Mouse (Mus musculus) erythroblast, embryonic 14.5 days (primary cell): ENCODE results near the gene Tmem135. TPM values are rescaled to one million over a fixed set of nuclear protein-coding genes. Genes with fewer than 3 reads are reported as not detected.
A peak's percentile ranks its signal among the peaks of the same experiment; 100 is the strongest.

Experiments
- H3K27me3 ChIP-seq: 2 replicates; pipeline ENCODE4 v1.6.1; 2012; ENCODE audit warnings: inconsistent platforms; ENCODE audit not compliant: control insufficient read depth
- H3K36me3 ChIP-seq: 2 replicates; pipeline ENCODE4 v1.6.1; 2012; ENCODE audit warnings: mild to moderate bottlenecking, inconsistent platforms; ENCODE audit not compliant: control insufficient read depth
- H3K4me1 ChIP-seq: 2 replicates; pipeline ENCODE4 v1.6.1; 2012; ENCODE audit warnings: inconsistent platforms; ENCODE audit not compliant: control insufficient read depth
- H3K4me3 ChIP-seq: replicated peaks from 2 replicates; pipeline ENCODE3; 2012; ENCODE audit warnings: moderate library complexity, mild to moderate bottlenecking, inconsistent platforms
- H3K9me3 ChIP-seq: 2 replicates; pipeline ENCODE4 v1.6.1; 2012; ENCODE audit warnings: low read length, inconsistent platforms, mixed read lengths; ENCODE audit not compliant: control insufficient read depth
- GATA1 ChIP-seq: IDR thresholded peaks from 2 replicates; pipeline ENCODE4 v1.6.1; 2012; ENCODE audit warnings: low read length, inconsistent platforms, mixed read lengths
- TAL1 ChIP-seq: IDR thresholded peaks from 3 replicates; pipeline ENCODE4 v1.6.1; 2012; ENCODE audit warnings: low read length, inconsistent platforms, mixed read lengths
- polyA plus RNA-seq: library from polyadenylated mRNA; stranded (reverse); fragments of >175 nt; gene quantifications from 2 replicates; pipeline ENCODE4 v1.2.3, GENCODE M21; 2012

Gene Tmem135
- 0.33 and 0.68 TPM in 2 replicates for polyA plus RNA-seq

GRCm38 (mm10) chr7:89404081-89404733 lies at the start of gene Tmem135, which contains the start of gene Fzd4:
Gene Tmem135, minus strand, starts transcription at chr7:89404222.
Gene Fzd4, plus strand, starts transcription at chr7:89404355.
- no peaks in the 10 kb centered on the region; the same call in 1 of the 2 replicates for H3K36me3 ChIP-seq
- H3K4me1 ChIP-seq, result peaks cover 20% of the 10 kb centered on the region
- TF ChIP-seq TAL1, result no peak
- TF ChIP-seq GATA1, result no peak
- peak within 1 kb of the TSS; percentile 62 for H3K4me3 ChIP-seq
- H3K9me3 ChIP-seq, result peaks cover 2% of the 10 kb centered on the region; the same call in 1 of the 2 replicates
- H3K27me3 ChIP-seq, result peaks cover 62% of the 10 kb centered on the region

DNA sequence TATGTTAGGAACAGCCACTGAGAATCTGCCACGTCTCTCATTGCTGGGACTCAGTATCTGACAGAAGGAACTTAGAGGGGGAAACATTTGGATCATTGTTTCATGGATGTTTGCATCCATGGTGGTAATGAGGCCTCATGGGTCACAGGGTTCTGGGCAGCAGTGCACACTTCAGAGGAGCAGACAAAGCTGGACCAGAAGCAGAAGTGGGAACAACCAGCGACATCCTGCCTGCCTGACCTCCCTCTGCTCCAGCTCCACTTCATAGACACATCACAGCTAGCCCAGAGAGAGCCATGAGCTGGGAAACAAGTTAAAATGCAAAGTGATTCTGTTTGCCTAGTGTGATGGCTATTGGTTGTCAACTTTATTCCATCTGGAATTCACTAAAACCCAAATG lies 46.3 kb upstream of the Tmem135 start:
- H3K9me3 ChIP-seq, result no peaks in the 10 kb centered on the region
- no peak overlapping the region for H3K4me3 ChIP-seq
- no peaks in the 10 kb centered on the region for H3K4me1 ChIP-seq

DNA sequence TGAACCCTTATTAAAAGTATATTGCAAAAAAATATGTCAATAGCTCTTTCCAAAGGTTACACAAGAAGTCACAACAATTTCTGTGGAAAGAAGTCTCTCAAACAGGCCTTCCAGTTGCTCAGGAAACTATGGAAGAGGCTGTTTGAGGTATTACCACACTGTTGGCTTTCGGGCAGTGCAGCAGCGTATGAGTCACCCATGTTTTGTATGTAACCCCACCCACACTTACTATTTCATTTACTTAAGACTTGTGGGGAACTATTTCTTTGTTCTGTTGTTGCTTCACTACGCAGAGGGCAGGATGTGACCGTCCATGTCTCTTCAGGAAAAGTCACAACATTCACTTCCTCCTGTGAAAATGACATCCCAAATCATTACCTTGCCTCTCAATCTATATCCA lies 41.1 kb upstream of the Tmem135 start:
- Histone ChIP-seq H3K4me3 (no peak overlapping the region), H3K4me1 (no peaks in the 10 kb centered on the region), H3K27me3 (no peaks in the 10 kb centered on the region), H3K9me3 (no peaks in the 10 kb centered on the region), H3K36me3 (no peaks in the 10 kb centered on the region)
- TF ChIP-seq GATA1, result no peak
- no peak for TF ChIP-seq TAL1

More for the DNA sequence above, 46.3 kb upstream of the Tmem135 start:
- TF ChIP-seq GATA1 (no peak), TAL1 (no peak)
- no peaks in the 10 kb centered on the region for H3K27me3 ChIP-seq
- no peaks in the 10 kb centered on the region for H3K36me3 ChIP-seq

- TF ChIP-seq TAL1 (no peak), GATA1 (no peak)
- Histone ChIP-seq H3K36me3 (no peaks in the 10 kb centered on the region), H3K9me3 (no peaks in the 10 kb centered on the region), H3K4me3 (no peak overlapping the region), H3K4me1 (no peaks in the 10 kb centered on the region), H3K27me3 (no peaks in the 10 kb centered on the region)
These were observed 38.2 kb upstream of the Tmem135 start for GRCm38 (mm10) chr7:89442242-89442641.

GRCm38 (mm10) chr7:89441291-89441690 lies 37.3 kb upstream of the Tmem135 start:
- H3K9me3 ChIP-seq, result no peaks in the 10 kb centered on the region
- TF ChIP-seq GATA1 (no peak), TAL1 (no peak)
- H3K36me3 ChIP-seq, result no peaks in the 10 kb centered on the region
- no peak overlapping the region for H3K4me3 ChIP-seq
- H3K4me1 ChIP-seq, result no peaks in the 10 kb centered on the region
- H3K27me3 ChIP-seq, result no peaks in the 10 kb centered on the region

- Histone ChIP-seq H3K27me3 (no peaks in the 10 kb centered on the region), H3K4me3 (no peak overlapping the region), H3K4me1 (no peaks in the 10 kb centered on the region), H3K36me3 (no peaks in the 10 kb centered on the region), H3K9me3 (no peaks in the 10 kb centered on the region)
- no peak for TF ChIP-seq TAL1
- TF ChIP-seq GATA1, result no peak
These were observed 33.6 kb upstream of the Tmem135 start for GRCm38 (mm10) chr7:89437589-89437988.

DNA sequence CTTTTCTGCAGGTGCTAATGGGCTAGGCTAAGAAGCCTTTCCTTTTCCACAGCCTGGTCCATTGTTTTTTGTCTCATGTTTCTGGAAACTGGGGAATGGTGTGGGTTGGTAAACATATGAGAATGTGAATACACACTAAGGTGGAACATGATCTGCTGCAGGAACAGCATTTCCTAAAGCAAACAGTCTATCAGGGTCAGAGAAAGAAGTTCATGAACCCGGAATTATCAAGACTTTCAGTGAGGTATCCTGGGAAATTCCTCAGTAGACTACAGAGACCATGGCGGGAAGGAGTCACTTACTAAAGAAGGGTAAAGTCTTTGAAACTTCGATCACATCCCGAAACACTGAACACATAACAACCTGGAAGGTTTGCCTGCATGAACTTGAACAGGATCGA lies 32.4 kb upstream of the Tmem135 start:
- no peaks in the 10 kb centered on the region for H3K27me3 ChIP-seq
- H3K4me3 ChIP-seq, result no peak overlapping the region
- H3K9me3 ChIP-seq, result no peaks in the 10 kb centered on the region
- TF ChIP-seq TAL1, result no peak
- no peak for TF ChIP-seq GATA1
- no peaks in the 10 kb centered on the region for H3K4me1 ChIP-seq
- H3K36me3 ChIP-seq, result no peaks in the 10 kb centered on the region

GRCm38 (mm10) chr7:89433893-89434616 lies 30.0 kb upstream of the Tmem135 start:
- Histone ChIP-seq H3K4me1 (no peaks in the 10 kb centered on the region), H3K9me3 (no peaks in the 10 kb centered on the region), H3K4me3 (no peak overlapping the region), H3K36me3 (no peaks in the 10 kb centered on the region), H3K27me3 (no peaks in the 10 kb centered on the region)
- TF ChIP-seq GATA1, result no peak
- TF ChIP-seq TAL1, result no peak

GRCm38 (mm10) chr7:89433193-89433892 lies 29.3 kb upstream of the Tmem135 start:
- Histone ChIP-seq H3K27me3 (no peaks in the 10 kb centered on the region), H3K36me3 (no peaks in the 10 kb centered on the region), H3K4me3 (no peak overlapping the region), H3K4me1 (no peaks in the 10 kb centered on the region), H3K9me3 (no peaks in the 10 kb centered on the region)
- no peak for TF ChIP-seq GATA1
- no peak for TF ChIP-seq TAL1
